Comparison of ENCODE assay signal across 10 mouse cellular contexts in genomic region chr3:98497401-98497800, GRCm38 (mm10). TPM values are rescaled to one million over a fixed set of nuclear protein-coding genes. Genes with fewer than 3 reads are reported as not detected.
"Had no signal": no experiment of that assay in that cellular context is flagged by ENCODE, and none has a peak within 500 bp of the region (broad histone marks: within the 10 kb centered on the region; RNA-seq: fewer than 3 reads in every experiment).

No protein-coding gene starts in this region.

RNA-seq across cellular contexts. Expression of gene Hsd3b4, which starts 12.9 kb away (rescaled TPM):
- total RNA-seq: left cerebral cortex, adult 8-10 months; left cerebral cortex, postnatal 10 days; left cerebral cortex, postnatal 14 days; left cerebral cortex, postnatal 25 days; left cerebral cortex, postnatal 36 days; left cerebral cortex, postnatal 4 days; megakaryocyte-erythroid progenitor cell, adult 5-6 weeks; midbrain, postnatal 0 days; monocyte, adult 5-6 weeks had no signal

RNA-seq across cellular contexts. Expression of gene Gm4450, which starts 40.5 kb away (rescaled TPM):
- total RNA-seq: left cerebral cortex, adult 8-10 months; left cerebral cortex, postnatal 10 days; left cerebral cortex, postnatal 14 days; left cerebral cortex, postnatal 25 days; left cerebral cortex, postnatal 36 days; left cerebral cortex, postnatal 4 days; liver, adult 2 months; megakaryocyte-erythroid progenitor cell, adult 5-6 weeks; midbrain, postnatal 0 days; monocyte, adult 5-6 weeks had no signal
